Mouse (Mus musculus) embryonic facial prominence, embryonic 13.5 days (tissue): ENCODE data around the gene Frmpd4. TPM values are rescaled to one million over a fixed set of nuclear protein-coding genes. Genes with fewer than 3 reads are reported as not detected.

Experiments
- ATAC-seq: fragments of 200-750 bp; cut with Nextera tagmentation; 2 replicates; pipeline ENCODE4 v1.8.0; 2017; ENCODE audit warnings: low read depth; ENCODE audit not compliant: insufficient number of reproducible peaks, insufficient read depth, low FRiP score, low TSS enrichment
- H3K27ac ChIP-seq: fragments of 300-500 bp; sonication (generic); 2 replicates; pipeline ENCODE4 v1.5.1; 2015; ENCODE audit warnings: moderate library complexity, mild to moderate bottlenecking, inconsistent platforms
- H3K27me3 ChIP-seq: fragments of 300-500 bp; sonication (generic); 2 replicates; pipeline ENCODE4 v1.6.1; 2015; ENCODE audit warnings: mild to moderate bottlenecking, inconsistent platforms
- H3K36me3 ChIP-seq: fragments of 300-500 bp; sonication (generic); 2 replicates; pipeline ENCODE4 v1.6.1; 2015; ENCODE audit warnings: mild to moderate bottlenecking, inconsistent platforms
- H3K4me1 ChIP-seq: fragments of 300-500 bp; sonication (generic); 2 replicates; pipeline ENCODE4 v1.6.1; 2015; ENCODE audit warnings: inconsistent platforms
- H3K4me2 ChIP-seq: fragments of 300-500 bp; sonication (generic); 2 replicates; pipeline ENCODE4 v1.6.1; 2015; ENCODE audit warnings: moderate library complexity, mild to moderate bottlenecking, inconsistent platforms
- H3K4me3 ChIP-seq: fragments of 300-500 bp; sonication (generic); 2 replicates; pipeline ENCODE4 v1.5.1; 2015; ENCODE audit warnings: mild to moderate bottlenecking, inconsistent platforms
- H3K9ac ChIP-seq: fragments of 300-500 bp; sonication (generic); 2 replicates; pipeline ENCODE4 v1.6.1; 2015; ENCODE audit warnings: mild to moderate bottlenecking, inconsistent platforms
- H3K9me3 ChIP-seq: fragments of 300-500 bp; sonication (generic); 2 replicates; pipeline ENCODE4 v1.6.1; 2016; ENCODE audit warnings: inconsistent platforms
- WGBS: fragments of 180-500 bp; shearing (Covaris S2); methylation state at CpG from one replicate; pipeline ENCODE4 v1.1.7; 2015; ENCODE audit warnings: mixed read lengths; 5-methylcytosine and 5-hydroxymethylcytosine counted together
- polyA plus RNA-seq: library from polyadenylated mRNA; unstranded; fragments of >200 nt; fragmentation: Nextera tagmentation; extraction: Ambion mirVana; gene quantifications from 2 replicates; pipeline ENCODE4 v1.2.1, GENCODE M21; 2015

The Frmpd4 gene
- polyA plus RNA-seq, 1 experiment from 2014 or later, result 0.28 TPM

DNA sequence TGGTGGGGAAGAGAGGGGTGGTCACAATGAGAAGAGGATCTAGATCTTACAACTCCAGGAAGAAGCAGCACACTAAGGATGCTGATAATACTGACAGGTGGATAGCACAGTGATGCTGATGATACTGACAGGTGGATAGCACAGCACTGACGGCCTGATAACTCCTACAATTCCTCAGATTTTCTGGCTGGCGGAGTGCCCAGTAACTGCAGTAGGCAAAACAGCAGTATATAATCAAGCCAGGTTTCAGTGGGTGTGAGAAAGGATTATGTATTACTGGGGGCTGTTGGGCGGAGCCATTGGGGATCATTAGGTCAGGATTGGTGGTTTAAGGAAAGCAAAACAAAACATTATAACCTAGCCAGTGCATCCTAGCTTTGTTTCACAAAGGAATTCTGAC, 1053.9 kb downstream of the Frmpd4 start:
- H3K9ac ChIP-seq, result no peak overlapping the region
- H3K4me2 ChIP-seq, result no peak overlapping the region
- ATAC-seq, result no peak
- WGBS, result 73% methylated on average over 3 of the region's 3 CpGs
- no peak overlapping the region for H3K4me3 ChIP-seq
- H3K27ac ChIP-seq, result no peak overlapping the region
- H3K9me3 ChIP-seq, result no peaks in the 10 kb centered on the region
- no peaks in the 10 kb centered on the region for H3K4me1 ChIP-seq
- peaks cover 33% of the 10 kb centered on the region for H3K27me3 ChIP-seq
- H3K36me3 ChIP-seq, result no peaks in the 10 kb centered on the region

DNA sequence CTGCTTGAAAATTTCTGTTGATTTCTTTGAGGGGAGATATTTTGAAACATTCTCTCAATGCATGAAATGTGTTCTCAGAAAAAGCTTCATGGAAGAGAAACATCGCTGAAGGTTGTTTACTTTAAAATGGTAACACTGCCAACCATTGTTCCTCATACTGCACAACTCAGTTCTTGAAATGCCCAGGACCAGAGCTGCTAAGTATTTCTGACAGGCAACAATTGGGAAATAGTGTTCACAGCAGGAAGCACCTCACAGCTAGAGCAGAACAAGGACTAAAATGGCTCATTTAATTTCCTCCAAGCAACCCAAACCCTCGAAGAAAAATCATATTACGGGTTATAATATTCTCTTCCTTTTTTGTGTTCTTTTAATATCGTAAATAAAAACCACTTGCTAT, 1054.5 kb downstream of the Frmpd4 start:
- no peak overlapping the region for H3K4me2 ChIP-seq
- no peaks in the 10 kb centered on the region for H3K36me3 ChIP-seq
- no peaks in the 10 kb centered on the region for H3K9me3 ChIP-seq
- no peak for ATAC-seq
- peaks cover 33% of the 10 kb centered on the region for H3K27me3 ChIP-seq
- no peak overlapping the region for H3K27ac ChIP-seq
- no peak overlapping the region for H3K4me3 ChIP-seq
- H3K4me1 ChIP-seq, result no peaks in the 10 kb centered on the region
- WGBS, result 71% methylated on average over 4 of the region's 4 CpGs
- H3K9ac ChIP-seq, result no peak overlapping the region

DNA sequence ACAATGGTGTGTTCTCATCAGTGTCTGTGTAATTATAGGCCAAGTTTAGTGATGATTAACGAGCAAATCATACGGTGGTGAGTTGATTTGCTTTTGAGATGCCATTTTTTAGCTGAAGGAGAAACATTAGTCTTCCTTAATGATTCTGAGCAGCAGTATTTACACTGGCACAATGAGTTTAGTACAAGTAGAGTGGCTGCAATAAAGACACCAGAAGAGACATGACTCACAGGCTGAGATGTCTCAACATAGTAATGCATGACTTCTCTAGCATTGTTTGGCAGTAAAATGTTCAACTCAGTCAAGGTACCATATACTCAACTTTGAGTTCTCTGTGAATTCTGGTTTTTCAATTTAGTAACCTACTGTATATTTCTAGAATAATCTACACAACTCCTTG, 1058.6 kb downstream of the Frmpd4 start:
- H3K27ac ChIP-seq, result no peak overlapping the region
- no peak overlapping the region for H3K4me2 ChIP-seq
- ATAC-seq, result no peak
- 74% methylated on average over 2 of the region's 2 CpGs for WGBS
- no peak overlapping the region for H3K9ac ChIP-seq
- no peak overlapping the region for H3K4me3 ChIP-seq
- H3K27me3 ChIP-seq, result peaks cover 27% of the 10 kb centered on the region
- H3K9me3 ChIP-seq, result no peaks in the 10 kb centered on the region
- no peaks in the 10 kb centered on the region for H3K4me1 ChIP-seq
- H3K36me3 ChIP-seq, result no peaks in the 10 kb centered on the region

DNA sequence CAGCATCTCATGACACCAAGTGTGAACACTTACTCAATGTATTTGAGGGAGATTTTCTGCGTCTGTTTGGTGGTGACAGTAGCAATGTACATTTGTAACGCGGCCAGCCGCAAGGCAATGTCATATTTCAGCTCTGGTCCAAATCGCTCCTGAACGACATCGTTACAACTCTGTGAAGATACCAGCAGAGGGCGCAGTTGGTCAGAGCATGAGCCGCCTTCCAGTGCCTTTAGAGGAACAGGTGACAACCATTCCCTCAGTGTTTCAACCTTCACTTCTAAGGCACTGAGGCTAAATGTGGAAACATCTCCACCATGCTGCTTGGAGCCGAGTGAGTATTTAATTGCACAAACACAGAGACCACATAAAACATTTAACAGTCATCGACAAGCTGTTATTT, 1079.3 kb downstream of the Frmpd4 start:
- H3K4me2 ChIP-seq, result no peak overlapping the region
- H3K4me1 ChIP-seq, result no peaks in the 10 kb centered on the region
- no peaks in the 10 kb centered on the region for H3K9me3 ChIP-seq
- H3K27ac ChIP-seq, result no peak overlapping the region
- H3K36me3 ChIP-seq, result no peaks in the 10 kb centered on the region
- no peak overlapping the region for H3K4me3 ChIP-seq
- H3K9ac ChIP-seq, result no peak overlapping the region
- ATAC-seq, result no peak
- WGBS, result 35% methylated on average over 11 of the region's 11 CpGs
- peaks cover 66% of the 10 kb centered on the region for H3K27me3 ChIP-seq

DNA sequence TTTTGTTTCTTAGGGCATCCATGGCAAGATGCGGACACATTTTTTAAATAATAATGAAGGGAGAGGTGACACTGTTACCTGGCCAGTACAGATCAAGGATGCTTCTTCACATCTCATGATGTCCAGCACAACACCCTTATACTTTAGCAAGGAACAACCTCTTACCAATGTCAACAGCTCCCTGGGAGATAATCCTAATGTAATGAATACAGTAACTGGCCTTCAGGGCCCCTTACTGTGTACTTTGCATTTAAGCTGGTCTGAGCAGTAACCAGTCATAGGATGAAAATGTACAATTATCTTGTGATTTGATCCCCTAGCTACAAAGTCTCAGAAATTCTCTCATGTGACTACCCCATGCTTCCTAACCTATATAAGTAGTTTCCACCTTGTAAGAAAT, 1084.8 kb downstream of the Frmpd4 start:
- H3K27me3 ChIP-seq, result peaks cover 59% of the 10 kb centered on the region

DNA sequence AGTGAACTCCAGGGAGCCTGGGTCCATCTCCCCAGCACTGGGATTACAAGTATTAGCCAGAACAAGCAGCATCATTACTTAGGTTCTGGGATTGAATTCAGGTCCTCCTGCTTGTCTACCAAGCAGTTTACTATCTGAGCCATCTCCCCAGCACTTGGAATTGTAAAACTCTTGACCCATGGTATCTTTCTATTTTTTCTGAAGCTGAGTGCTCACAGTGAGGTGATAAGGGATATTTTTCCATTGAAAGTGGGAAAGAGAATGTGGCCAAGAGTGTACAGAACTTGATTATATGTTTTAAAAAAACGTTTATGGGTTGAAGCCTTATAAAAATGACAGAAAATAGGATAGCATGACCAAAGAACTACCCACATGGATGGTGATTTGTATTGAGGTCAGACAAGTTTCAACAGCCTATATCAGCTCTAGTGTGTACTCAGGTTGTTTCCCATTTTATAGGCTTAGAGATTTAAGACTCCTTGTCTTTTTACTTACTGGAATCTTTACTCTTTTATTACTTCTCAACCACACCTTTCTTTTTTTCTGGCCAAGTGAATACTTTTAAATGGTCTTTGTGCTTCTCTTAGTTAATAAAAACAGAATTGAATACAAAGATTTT, 1085.3 kb downstream of the Frmpd4 start:
- H3K36me3 ChIP-seq, result no peaks in the 10 kb centered on the region
- no peak overlapping the region for H3K4me3 ChIP-seq
- H3K27me3 ChIP-seq, result peaks cover 60% of the 10 kb centered on the region
- H3K27ac ChIP-seq, result no peak overlapping the region
- no peaks in the 10 kb centered on the region for H3K9me3 ChIP-seq
- no peaks in the 10 kb centered on the region for H3K4me1 ChIP-seq
- no peak for ATAC-seq
- H3K9ac ChIP-seq, result no peak overlapping the region
- 38% methylated on average over 1 of the region's 1 CpGs for WGBS
- H3K4me2 ChIP-seq, result no peak overlapping the region

More for the DNA sequence above, 1084.8 kb downstream of the Frmpd4 start:
- Histone ChIP-seq H3K4me1 (no peaks in the 10 kb centered on the region), H3K4me3 (no peak overlapping the region), H3K9me3 (no peaks in the 10 kb centered on the region), H3K9ac (no peak overlapping the region), H3K4me2 (no peak overlapping the region), H3K36me3 (no peaks in the 10 kb centered on the region), H3K27ac (no peak overlapping the region)
- WGBS, result 94% methylated on average over 1 of the region's 1 CpGs
- ATAC-seq, result no peak

DNA sequence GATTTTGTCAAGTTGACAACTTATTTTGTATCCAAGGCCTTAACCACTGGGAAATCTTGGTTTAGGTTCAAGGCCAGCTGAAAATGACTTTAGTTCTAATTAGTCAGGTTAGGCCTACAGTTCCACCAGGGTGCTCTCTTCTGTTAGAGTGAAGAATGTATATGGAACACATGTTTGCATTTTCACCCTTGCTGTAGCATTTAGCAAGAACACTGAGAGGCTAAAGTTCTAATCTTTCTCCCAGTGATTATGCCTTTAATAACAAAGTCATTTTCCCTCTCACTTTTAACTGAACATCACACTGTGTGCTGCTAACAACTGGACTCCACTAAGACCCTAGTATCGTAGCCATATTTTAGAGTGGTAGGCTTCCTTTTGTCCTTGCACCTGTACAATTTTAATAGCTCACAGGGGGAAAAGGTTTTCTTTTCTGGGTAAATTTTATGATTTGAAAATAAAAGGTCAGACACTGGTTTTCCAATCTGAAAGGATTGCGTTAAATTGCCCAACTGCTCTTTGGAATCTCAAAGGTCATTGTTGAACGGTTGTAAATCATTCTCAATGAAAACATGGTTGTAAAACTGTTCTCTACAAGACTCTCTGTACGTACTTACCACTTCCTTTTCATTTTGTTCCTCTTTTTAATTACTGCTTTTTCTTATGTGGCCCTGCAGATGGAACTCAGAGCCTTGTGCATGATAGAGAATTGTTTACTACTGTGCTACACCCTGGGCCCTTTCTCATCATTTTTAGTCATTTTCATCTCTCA, 1093.4 kb downstream of the Frmpd4 start:
- H3K27me3 ChIP-seq, result peaks cover 47% of the 10 kb centered on the region
- 84% methylated on average over 4 of the region's 4 CpGs for WGBS

DNA sequence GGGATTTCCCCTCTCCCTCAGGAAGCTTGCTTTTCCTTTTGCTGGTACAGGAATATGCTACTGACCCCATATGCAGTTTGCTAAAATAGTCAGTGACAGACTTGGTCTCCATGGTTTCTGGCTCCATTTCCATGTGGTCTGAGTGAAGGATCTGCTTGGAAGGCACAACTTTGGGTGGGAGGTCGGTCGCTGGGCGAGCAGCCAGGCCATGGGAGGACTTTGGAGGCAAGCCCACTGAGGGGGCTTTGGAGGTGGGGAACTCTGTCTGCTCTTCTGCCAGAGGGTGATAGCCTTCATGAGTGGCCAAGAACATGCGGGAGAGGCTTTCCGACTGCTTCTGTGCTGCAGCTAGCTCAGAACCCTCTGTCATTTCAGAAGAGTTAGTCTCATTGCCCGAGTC, 1099.4 kb downstream of the Frmpd4 start:
- H3K4me2 ChIP-seq, result no peak overlapping the region
- WGBS, result 81% methylated on average over 6 of the region's 6 CpGs
- no peak overlapping the region for H3K27ac ChIP-seq
- no peak overlapping the region for H3K9ac ChIP-seq
- H3K36me3 ChIP-seq, result no peaks in the 10 kb centered on the region
- H3K4me1 ChIP-seq, result no peaks in the 10 kb centered on the region
- no peaks in the 10 kb centered on the region for H3K9me3 ChIP-seq
- peaks cover 52% of the 10 kb centered on the region for H3K27me3 ChIP-seq
- no peak overlapping the region for H3K4me3 ChIP-seq
- no peak for ATAC-seq

More for the DNA sequence above, 1093.4 kb downstream of the Frmpd4 start:
- H3K9me3 ChIP-seq, result no peaks in the 10 kb centered on the region
- H3K36me3 ChIP-seq, result no peaks in the 10 kb centered on the region
- ATAC-seq, result no peak
- H3K4me3 ChIP-seq, result no peak overlapping the region
- H3K27ac ChIP-seq, result no peak overlapping the region
- H3K4me1 ChIP-seq, result no peaks in the 10 kb centered on the region
- no peak overlapping the region for H3K9ac ChIP-seq
- no peak overlapping the region for H3K4me2 ChIP-seq

DNA sequence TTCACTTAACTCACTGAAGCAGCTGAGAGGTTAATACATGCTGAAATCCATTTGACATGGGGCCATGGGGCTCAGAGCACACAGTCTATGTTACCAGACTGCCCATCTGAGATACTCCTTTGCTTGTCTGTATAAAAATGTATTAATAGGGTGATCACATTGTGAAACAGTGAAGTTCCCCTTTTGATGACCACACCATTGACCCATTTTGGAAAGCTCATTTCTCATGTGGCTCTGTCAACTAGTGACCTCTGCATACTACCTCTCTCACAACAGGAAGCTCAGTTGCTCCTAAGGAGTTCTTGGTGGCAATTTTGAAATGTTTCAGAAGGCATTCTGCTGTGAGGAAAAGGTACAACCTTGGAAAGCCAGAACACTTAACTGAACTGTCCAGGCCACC, 1142.1 kb downstream of the Frmpd4 start:
- Histone ChIP-seq H3K4me1 (no peaks in the 10 kb centered on the region), H3K4me3 (no peak overlapping the region), H3K9ac (no peak overlapping the region), H3K4me2 (no peak overlapping the region), H3K9me3 (no peaks in the 10 kb centered on the region), H3K27ac (no peak overlapping the region), H3K36me3 (no peaks in the 10 kb centered on the region), H3K27me3 (no peaks in the 10 kb centered on the region; the same call in 1 of the 2 replicates)
- no peak for ATAC-seq

DNA sequence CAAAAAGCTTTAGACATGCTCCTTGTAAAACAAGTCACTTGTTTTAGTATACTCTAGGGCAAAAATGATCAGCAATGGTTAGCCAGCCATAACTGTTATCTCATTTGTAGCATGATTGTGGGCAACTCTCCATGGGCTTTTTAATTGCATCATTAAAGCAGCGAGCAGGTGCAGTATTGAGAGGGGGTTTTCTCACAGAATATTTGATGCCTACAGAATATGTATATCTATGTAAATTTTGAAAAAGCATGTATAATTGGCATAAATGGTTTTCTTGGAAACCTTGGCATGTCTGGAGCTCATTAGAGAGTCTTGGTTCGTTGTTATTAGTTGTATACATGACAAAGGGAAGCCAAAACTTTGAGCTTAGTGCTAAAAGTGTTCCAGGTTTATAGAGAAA, 1143.1 kb downstream of the Frmpd4 start:
- Histone ChIP-seq H3K9me3 (no peaks in the 10 kb centered on the region), H3K4me2 (no peak overlapping the region), H3K27me3 (no peaks in the 10 kb centered on the region; the same call in 1 of the 2 replicates), H3K4me3 (no peak overlapping the region), H3K4me1 (no peaks in the 10 kb centered on the region), H3K9ac (no peak overlapping the region), H3K27ac (no peak overlapping the region), H3K36me3 (no peaks in the 10 kb centered on the region)
- ATAC-seq, result no peak
- 63% methylated on average over 2 of the region's 2 CpGs for WGBS
